Mouse (Mus musculus) cerebellum, adult 2 months (tissue): ENCODE measurements around the gene Umad1. TPM values are rescaled to one million over a fixed set of nuclear protein-coding genes. Genes with fewer than 3 reads are reported as not detected.

Experiments
- DNase-seq, 2 experiments: peaks; one replicate each; pipeline ENCODE4 v3.0.0; 2021
- H3K27ac ChIP-seq: fragments of 200-500 bp; 2 replicates; pipeline ENCODE4 v1.5.1; 2012; ENCODE audit warnings: low read length, control low read depth, inconsistent platforms; ENCODE audit not compliant: insufficient read depth
- H3K27me3 ChIP-seq: fragments of 200-500 bp; 2 replicates; pipeline ENCODE4 v1.6.1; 2012; ENCODE audit warnings: inconsistent platforms, mild to moderate bottlenecking, low read length, moderate library complexity; ENCODE audit not compliant: control insufficient read depth, insufficient read depth
- H3K4me1 ChIP-seq: fragments of 200-500 bp; 2 replicates; pipeline ENCODE4 v1.6.1; 2011; ENCODE audit warnings: low read length; ENCODE audit not compliant: control insufficient read depth, insufficient read depth
- H3K4me3 ChIP-seq: fragments of 200-500 bp; replicated peaks from 2 replicates; pipeline ENCODE3; 2011; ENCODE audit warnings: mild to moderate bottlenecking, low read depth, low read length, control low read depth; ENCODE audit not compliant: insufficient read depth
- CTCF ChIP-seq: fragments of 200-500 bp; IDR thresholded peaks from 2 replicates; pipeline ENCODE4 v1.5.1; 2011; ENCODE audit warnings: low read depth, mild to moderate bottlenecking, control low read depth, low read length, moderate library complexity, borderline replicate concordance; ENCODE audit not compliant: insufficient read depth
- POLR2A ChIP-seq: fragments of 200-500 bp; IDR thresholded peaks from 2 replicates; pipeline ENCODE4 v1.6.1; 2011; ENCODE audit warnings: low read length, control low read depth, borderline replicate concordance; ENCODE audit not compliant: insufficient read depth
- WGBS: fragments of 180-500 bp; shearing (Covaris S2); methylation state at CpG from one replicate; pipeline ENCODE4 v1.1.7; 2018; 5-methylcytosine and 5-hydroxymethylcytosine counted together
- polyA plus RNA-seq: library from polyadenylated mRNA; depleted of rRNA; stranded (reverse); fragments of >200 nt; gene quantifications from 2 replicates; pipeline ENCODE4 v1.2.3, GENCODE M21; 2012

The Umad1 gene
- polyA plus RNA-seq, 1 experiment = 30.8 TPM

DNA sequence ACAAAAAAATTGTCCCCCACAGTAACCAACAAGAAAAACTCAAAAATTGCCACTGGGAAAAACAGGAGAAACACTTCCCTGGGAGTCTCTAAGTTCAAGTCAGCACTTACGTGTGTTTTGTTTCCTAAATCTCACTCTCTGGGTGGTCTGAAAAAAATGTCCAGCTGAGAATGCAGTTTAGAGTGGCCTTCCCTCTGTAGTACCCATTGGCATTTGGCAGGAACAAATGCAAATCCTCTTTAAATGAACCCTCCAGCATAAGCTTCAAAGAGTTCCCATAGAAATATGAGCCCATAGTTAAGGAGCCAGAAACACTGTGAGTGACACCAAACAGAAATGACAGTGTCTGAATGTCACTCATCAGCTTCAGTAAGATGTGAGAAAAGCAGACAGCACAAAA lies 220.1 kb downstream of the Umad1 start:
- H3K4me3 ChIP-seq = no peak overlapping the region
- TF ChIP-seq POLR2A (no peak), CTCF (no peak)
- H3K27me3 ChIP-seq = no peaks in the 10 kb centered on the region
- WGBS = 76% methylated on average over 1 of the region's 1 CpGs
- no peak for DNase-seq
- no peaks in the 10 kb centered on the region for H3K4me1 ChIP-seq
- no peak overlapping the region for H3K27ac ChIP-seq

- 92% methylated on average over 17 of the region's 17 CpGs for whole genome bisulfite sequencing
- no peak overlapping the region for H3K4me3 ChIP-seq
- no peak for DNase-seq
- no peak for TF ChIP-seq CTCF
- no peak for TF ChIP-seq POLR2A
- no peak overlapping the region for H3K27ac ChIP-seq
- no peaks in the 10 kb centered on the region for H3K27me3 ChIP-seq
- no peaks in the 10 kb centered on the region for H3K4me1 ChIP-seq
Observed at GRCm38 (mm10) chr6:8484437-8485275, 225.6 kb downstream of the Umad1 start.

GRCm38 (mm10) chr6:8485414-8486175 lies 226.5 kb downstream of the Umad1 start:
- WGBS = 87% methylated on average over 16 of the region's 16 CpGs
- TF ChIP-seq CTCF (no peak), POLR2A (no peak)
- no peaks in the 10 kb centered on the region for H3K27me3 ChIP-seq
- DNase-seq = no peak
- no peak overlapping the region for H3K4me3 ChIP-seq
- no peaks in the 10 kb centered on the region for H3K4me1 ChIP-seq
- H3K27ac ChIP-seq = no peak overlapping the region

DNA sequence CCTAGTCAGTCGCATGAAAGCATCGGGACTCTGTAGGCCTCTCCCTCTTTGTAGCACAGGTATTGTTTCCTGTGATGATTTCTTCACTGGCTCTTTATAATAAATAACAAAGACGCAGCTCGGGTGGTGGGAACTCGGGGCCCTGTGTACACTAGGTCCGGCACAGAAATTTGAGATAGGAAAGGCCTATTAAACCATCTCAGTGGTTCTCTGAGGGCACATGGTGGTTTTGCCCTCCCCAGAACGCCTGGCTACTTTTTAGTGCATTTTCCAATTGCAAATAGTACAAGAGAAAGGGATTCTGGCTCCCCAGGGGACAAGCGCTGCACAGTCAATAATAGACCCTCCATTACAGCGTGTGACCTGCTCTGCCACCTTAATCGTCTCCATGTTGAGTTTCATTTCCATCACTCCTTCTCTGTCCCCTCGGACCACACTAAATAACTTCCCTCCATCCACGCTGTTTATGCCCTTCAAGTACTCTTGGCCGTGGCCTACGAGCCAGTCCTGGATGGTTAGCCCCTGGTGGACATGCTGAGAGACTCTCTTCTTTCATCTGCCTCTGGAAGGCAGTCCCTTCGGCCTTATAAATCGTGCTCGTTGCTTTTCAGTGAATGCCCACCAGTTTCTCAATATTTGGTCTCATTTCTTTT lies 227.4 kb downstream of the Umad1 start:
- Histone ChIP-seq H3K4me3 (no peak overlapping the region), H3K4me1 (no peaks in the 10 kb centered on the region), H3K27ac (no peak overlapping the region), H3K27me3 (no peaks in the 10 kb centered on the region)
- DNase-seq = no peak
- TF ChIP-seq POLR2A (no peak), CTCF (no peak)
- 87% methylated on average over 17 of the region's 17 CpGs for WGBS

DNA sequence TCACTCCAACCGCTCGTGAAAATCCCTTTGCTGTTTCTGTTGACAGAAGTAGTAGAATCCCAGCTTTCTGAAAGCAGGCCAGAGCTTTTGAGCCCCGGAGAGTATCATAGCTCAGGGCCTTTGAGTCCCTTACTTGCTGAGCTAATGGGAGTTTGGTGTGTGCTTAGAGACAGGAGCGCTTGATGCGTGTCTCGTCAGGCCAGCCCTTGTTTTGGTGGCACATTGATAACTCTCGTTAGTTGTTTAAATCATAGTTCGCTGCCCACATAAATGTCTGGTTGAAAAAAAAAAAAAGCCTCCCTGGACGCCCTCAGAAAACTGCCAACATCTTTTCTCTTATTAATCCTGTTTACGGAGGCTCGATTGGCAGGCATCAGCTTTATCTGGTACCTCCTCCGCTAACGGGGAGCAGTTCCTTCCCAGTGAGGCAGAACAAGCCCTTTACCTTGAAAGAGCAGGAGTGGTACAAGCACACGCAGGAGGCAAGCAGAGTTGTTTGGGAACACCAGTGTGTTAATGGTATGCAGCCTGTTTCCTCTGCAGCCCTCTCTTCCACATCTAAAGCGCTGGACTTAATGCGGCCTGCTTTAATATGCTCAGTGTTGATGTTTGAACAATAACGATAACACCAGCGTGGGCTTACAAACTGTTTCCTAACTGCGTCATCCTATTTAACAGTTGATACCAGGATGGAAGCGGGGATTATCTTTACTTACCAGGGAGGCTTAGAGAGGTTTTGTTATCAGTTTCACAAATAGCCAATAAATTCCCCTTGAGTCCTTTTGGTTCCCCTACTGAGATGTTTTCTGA lies 228.2 kb downstream of the Umad1 start:
- no peaks in the 10 kb centered on the region for H3K27me3 ChIP-seq

DNA sequence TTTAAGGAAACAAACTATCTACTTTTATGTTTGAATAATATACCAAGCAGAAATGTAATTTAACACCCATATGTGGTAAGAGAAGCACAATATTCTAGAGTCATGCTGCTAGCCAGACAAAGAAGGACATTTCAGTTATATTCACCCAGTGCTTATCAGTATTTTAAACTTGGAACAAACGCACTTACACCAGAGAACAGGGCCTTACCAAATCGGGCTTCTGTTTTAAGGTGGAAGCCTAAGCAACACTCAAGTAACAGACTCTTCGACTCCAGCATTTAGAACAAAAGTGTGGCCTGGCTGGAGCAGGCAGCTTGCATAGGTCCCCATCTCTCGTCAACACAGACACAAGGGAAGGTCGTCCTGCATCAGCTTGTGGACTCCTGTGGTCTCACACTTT lies 229.2 kb downstream of the Umad1 start:
- Histone ChIP-seq H3K4me1 (no peaks in the 10 kb centered on the region), H3K27me3 (no peaks in the 10 kb centered on the region), H3K4me3 (no peak overlapping the region), H3K27ac (no peak overlapping the region)
- TF ChIP-seq CTCF (no peak), POLR2A (no peak)
- no peak for DNase-seq
- 76% methylated on average over 5 of the region's 5 CpGs for WGBS

More for the DNA sequence above, 228.2 kb downstream of the Umad1 start:
- Histone ChIP-seq H3K27ac (no peak overlapping the region), H3K4me3 (no peak overlapping the region), H3K4me1 (no peaks in the 10 kb centered on the region)
- 73% methylated on average over 20 of the region's 20 CpGs for WGBS
- TF ChIP-seq POLR2A (no peak), CTCF (no peak)
- no peak for DNase-seq

DNA sequence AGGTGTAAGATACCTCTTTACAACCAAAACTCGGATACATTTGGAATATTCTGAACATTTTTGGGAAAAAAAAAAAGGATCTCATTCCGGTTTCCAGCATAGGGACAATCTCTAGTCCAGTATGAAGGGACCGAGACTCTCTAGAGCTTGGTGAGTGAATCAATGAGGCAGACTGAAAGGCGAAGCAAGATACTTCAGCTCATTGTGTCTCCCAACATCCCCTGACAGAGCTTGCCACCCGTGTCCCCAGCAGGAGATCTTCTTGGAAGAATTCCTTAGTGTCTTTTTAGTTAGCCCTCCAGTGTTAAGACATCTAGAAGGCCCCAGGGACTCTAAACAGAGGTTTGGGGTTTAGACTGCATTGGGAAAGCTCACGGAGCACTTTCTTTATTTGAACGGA lies 230.2 kb downstream of the Umad1 start:
- DNase-seq = no peak
- Histone ChIP-seq H3K27ac (no peak overlapping the region), H3K4me1 (no peaks in the 10 kb centered on the region), H3K4me3 (no peak overlapping the region), H3K27me3 (no peaks in the 10 kb centered on the region)
- 74% methylated on average over 7 of the region's 7 CpGs for WGBS
- TF ChIP-seq POLR2A (no peak), CTCF (no peak)
